Mouse (Mus musculus): ENCODE data around the gene Taf1c.

The Taf1c gene

DNA sequence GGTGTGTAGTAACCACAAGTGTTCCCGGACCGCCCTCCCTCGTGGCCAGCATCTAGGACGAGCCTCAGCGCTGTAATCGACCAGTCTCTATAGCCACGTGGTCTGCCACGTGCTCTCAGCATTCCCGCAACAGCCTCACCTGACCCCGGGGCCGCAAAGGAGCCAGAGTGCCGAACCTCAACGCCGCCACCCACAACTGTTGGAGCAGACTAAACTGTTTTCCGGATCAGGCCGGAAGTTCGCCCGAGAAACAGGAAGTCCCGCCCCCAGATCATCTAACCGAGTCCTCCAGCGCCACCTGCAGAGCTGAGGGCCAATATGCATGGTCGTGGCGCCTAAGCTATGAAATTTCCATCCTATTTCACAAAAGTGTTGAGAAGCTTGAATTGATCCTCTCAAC, at the start of gene Taf1c:
TSS of gene Taf1c (minus strand) at position 227 of the 400 bp plus-strand sequence.
- peak; percentile 96 for DNase-seq

- DNase-seq, result no peak
These were observed 46.3 kb upstream of the Taf1c start for GRCm38 (mm10) chr8:119651324-119651723.

- no peak for DNase-seq
These were observed 41.8 kb upstream of the Taf1c start for GRCm38 (mm10) chr8:119646846-119647245.

DNA sequence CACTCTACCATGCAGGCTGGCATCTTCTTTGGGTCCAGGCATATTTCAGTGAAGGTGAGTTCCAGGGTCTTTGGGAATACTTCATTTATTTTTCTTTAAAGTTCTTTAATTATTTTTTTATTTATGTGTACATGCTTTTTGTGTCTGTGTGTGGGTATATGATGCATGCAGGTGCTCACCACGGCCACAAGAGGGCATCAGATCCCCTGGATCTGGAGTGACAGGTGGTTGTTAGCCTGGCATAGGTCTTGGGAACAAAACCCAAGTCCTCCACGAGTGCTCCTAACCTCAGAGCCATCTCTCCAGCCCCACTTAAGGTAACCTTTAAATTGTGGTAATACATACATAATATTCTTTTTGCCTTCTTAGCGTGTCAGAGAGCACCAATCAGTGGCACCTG, 41.2 kb upstream of the Taf1c start:
- DNase-seq, result no peak

- DNase-seq, result no peak
These were observed 40.1 kb upstream of the Taf1c start for GRCm38 (mm10) chr8:119644981-119645597.

DNA sequence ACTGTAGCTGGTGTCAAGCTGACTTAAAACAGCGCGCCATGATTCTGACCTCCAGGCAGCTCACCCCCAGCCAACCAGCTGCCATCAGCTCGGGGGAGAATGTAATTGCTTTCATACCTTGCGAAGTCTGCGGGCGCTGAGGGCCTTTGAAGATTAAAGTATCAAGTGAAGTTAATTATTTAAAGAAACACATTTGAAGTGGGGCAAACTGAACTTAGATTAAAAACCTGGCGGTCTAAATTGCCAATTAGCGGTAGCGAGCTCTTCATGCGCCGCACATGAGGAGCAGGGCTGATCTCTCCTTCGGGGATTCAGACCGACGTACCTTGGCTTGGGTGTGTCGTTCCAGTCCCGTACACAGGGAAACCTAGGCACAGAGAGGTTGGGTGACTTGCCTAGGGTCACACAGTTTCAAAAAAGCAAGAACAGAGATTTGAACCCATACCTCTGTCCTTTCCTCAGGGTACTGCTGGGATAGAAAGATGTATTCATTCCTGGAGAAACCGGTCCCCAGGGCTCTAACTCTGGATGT, 39.5 kb upstream of the Taf1c start:
- DNase-seq, result no peak

- no peak for DNase-seq
These were observed 37.9 kb upstream of the Taf1c start for GRCm38 (mm10) chr8:119642960-119643359.

DNA sequence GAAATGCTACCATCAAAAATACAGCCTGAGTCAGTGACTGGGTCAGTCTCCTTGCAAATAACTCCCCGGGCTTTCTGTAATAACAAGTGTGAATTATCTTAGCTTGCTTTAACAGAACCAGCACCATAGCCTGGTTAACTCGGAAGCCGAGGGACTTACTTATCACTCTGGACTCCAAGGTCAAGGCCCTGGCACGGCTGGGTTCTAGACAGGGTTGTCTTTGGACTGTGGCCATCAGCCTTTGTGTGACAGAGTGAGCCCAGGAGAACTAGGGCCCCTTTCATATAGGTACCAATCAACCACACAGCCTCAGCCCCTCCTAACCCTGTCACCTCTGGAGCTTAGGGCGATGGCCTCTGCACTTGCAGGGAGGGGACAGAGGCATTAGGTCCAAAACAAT, 36.0 kb upstream of the Taf1c start:
- DNase-seq, result no peak

DNA sequence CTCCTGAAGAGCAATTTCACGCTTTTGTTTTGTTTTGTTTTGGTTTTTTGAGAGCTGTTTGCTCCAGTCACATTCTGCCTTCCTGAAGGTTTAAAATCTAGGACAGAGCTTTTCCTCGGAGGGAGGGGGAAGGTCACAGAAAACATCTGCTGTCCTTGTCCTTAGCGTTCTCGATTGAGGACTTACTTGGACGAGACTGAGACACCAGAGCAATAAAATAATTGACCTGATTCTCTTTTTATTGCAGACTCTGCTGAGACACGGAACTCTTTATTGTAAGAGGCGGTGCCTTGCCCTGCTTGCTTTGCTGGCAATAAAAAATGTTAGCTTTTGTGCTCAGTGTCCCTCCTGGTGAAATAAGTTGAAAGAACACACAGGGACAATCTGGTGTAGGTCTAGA, 34.8 kb upstream of the Taf1c start:
- DNase-seq, result no peak

GRCm38 (mm10) chr8:119638261-119638660, 33.2 kb upstream of the Taf1c start:
- DNase-seq, result no peak

- DNase-seq, result no peak
These were observed 32.4 kb upstream of the Taf1c start for GRCm38 (mm10) chr8:119637381-119637780.

GRCm38 (mm10) chr8:119636766-119637165, 31.7 kb upstream of the Taf1c start:
- DNase-seq, result no peak

DNA sequence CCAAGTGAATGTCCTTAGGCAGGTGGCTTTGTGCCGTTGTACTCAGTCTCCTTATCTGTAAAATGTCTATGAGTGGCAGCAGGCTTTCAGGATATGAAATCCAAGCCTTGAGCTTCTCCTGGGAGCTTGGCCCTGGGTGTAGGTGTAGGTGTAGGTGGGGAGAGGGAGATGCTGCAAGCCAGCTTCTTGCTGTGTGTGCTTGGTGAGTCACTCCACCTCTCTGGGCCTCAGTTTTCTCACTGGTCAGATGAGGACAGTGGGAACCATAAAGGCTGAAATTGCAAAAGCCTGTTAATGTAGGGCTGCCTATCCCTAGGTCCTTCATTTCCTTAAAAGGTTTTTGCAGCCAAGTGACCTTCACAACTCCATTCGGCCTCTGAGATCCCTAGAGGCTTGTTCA, 30.9 kb upstream of the Taf1c start:
- no peak for DNase-seq

DNA sequence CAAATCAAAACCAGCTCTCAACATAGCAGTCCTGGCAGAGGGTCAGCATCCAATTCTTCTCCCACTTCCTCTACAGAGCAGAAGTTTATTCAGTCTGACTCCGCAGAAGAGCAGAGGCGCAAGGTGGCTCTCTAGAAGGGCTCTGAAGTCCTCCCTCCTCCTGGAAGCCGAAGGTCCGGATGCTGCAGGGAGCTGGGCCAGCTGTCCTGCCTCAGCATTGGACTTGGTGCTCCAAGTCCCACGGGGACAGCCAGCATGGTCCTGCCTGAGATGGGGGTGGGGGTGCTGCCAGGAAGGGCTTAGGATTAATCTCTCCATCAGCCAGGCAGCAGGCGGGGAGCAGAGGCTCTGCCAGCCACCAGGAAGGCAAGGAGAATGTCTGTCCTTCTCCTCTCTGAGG, 30.4 kb upstream of the Taf1c start, which contains the start of gene Kcng4:
TSS of gene Kcng4 (minus strand) at position 303 of the 400 bp plus-strand sequence.
- DNase-seq, result no peak

DNA sequence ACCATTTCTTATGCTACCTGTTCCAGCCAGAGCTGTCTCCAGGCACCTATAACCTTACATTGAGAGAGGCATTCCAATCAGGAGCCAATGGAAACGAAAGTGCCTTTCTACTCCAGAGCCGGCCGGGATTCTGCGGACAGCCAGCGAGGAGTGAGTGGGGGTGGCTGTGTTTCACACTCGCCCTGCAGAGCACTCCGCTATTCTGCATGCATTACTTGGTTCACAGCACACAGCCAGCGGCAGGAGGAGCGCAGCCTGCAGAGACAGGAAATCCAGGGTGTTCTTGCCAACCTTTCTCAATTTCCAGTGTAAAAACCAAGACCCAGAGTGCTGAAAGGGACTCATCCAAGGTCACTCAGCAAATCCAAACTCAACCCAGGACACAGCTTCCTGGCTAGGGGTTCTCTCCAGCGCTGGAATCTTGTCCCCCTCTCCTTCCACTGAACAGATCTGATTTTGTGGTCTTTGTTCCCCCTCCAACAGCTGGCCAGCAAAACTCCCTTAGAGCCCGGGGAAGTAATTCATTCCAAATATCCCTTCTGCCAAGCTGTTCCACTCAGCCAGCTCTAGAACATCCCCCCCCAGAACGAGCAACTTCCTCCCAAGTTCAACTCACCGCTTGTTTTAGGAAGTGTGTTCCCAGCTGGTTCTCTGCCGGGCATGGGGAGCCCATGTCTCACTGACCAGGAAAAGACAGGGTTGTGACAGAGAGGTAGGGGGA, 29.8 kb upstream of the Taf1c start:
- DNase-seq, result peak; percentile 49

- no peak for DNase-seq
These were observed 27.9 kb upstream of the Taf1c start for GRCm38 (mm10) chr8:119632909-119633308.

DNA sequence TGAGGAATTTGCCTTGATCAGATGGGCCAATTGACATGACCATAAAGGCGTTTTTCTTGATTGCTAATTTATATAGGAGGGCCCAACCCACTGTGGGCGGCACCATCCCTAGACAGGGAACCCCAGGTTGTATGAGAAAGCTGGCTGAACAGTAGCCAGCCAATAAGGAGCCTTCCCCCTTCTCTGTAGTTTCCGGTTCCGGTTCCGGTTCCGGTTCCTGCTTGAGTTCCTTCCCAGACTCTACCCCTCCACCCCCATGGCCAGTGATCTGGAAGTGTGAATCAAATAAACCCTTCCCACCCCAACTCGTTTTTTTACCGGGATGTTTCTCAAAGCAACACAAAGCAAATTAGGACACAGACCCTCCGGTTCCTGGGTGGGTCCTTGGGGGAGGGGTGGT, 27.2 kb upstream of the Taf1c start:
- no peak for DNase-seq

GRCm38 (mm10) chr8:119630841-119631240, 25.8 kb upstream of the Taf1c start:
- peak; percentile 65 for DNase-seq

DNA sequence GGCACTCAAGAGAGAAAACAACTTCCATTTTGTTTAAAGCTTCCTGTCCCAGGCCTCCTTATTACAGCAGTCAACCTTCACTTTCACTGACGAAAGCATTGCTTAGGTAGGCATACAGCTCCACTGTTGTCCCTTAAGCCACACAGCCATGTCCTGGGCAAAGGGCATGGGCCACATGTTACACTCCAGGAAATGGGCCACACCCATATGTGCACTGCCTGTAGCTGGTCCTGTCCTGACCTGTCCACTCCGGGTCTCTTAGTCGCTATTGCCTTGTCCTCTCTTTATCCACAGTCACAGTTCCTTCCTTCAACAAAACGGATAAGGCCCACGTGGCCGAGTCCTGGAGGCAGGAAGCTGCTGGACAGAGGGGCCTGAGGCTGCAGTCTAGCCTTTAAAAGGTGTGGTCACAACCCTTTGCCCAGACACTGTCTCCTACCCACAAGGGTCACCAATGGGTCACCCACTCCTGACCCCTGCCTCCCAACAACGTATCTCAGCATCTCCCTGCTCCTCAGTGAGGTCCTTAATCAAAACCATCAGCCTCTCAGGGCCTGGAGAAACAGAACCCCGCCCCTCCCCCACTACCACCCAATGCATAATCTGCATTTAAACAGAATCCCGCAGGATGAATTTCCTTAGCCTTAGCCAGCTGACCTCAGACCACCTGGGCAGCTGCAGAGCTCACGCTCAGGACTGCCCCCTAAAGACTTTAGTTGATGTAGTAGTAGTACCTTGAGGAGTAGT, 22.8 kb upstream of the Taf1c start:
- peak; percentile 63 for DNase-seq

DNA sequence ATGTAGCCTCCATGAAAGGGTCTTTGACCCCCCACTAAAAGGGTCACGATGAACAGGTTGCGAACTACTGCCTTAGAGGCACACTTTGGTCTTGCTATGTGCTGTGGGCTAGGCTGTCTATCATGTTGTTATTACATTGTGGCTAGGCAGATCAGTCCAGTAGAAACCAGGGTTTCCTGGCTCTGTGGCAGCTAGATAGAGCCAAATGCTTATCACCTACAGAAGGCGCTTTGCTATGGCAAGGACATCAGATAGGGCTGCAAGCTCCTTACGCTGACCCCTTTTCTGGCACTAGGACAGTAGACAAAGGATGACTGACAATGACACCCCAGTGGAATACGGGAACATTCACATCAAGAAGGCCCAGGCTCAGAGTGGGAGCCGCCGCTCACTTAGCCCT, 22.2 kb upstream of the Taf1c start:
- DNase-seq, result no peak

DNA sequence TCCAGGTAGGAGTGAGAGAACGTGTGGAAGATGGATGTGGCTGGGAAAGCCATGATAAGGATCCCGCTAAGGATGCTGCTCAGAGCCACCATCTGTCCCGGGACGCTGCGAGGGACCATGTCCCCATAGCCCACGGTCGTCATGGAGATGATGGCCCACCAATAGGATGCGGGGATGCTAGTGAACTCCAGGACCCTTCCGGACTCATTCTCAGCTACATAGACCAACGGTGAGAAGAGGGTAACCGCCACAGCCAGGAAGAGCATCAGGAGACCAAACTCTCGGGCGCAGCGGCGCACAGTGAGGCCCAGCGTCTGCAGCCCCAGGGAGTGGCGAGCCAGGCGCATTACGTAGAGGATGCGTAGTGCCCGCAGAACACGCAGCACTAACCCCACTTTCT, 20.8 kb upstream of the Taf1c start:
- DNase-seq, result no peak

GRCm38 (mm10) chr8:119624916-119625315, 19.9 kb upstream of the Taf1c start:
- no peak for DNase-seq

DNA sequence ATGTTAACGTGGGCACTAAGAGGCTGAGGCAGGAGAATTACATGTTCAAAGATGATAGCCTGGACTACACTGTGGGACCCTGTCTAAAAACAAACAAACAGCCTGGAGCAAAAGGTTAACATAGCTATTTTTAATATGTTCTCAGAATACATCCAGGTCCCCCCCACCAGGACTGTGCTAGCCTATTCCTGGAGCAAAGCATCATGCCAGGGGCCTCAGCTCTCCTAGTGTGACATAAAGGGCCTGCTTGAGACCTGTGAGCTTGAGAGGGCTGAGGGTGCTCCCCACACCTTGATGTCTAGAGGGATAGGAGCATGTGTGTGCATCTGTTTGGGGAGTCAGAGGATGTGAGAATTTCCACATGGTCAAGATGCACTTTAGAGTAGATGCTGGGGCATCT, 18.7 kb upstream of the Taf1c start:
- DNase-seq, result no peak

DNA sequence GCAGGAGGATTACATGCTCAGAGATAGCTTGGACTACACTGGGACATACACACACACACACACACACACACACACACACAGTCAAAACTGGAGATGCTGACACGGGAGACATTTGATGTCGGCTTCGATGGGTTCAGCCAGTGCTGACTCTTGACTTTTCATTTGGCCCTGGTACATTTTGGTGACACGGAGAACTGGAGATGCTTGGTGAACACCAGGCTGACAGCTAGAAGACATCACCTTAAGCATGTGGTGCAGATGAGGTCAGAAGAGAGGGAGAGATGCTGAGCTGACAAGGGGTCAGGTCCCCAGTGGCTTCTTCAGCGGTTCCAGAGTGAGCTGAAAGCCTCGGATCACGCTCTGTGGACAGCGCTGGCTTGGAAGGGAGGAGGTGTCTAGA, 18.0 kb upstream of the Taf1c start:
- no peak for DNase-seq
